Mouse (Mus musculus) brain, embryonic 14.5 days (tissue): ENCODE results near the gene Capn1.

Experiments
- CTCF ChIP-seq: fragments of 200-500 bp; IDR thresholded peaks from 2 replicates; pipeline ENCODE4 v1.5.1; 2012; ENCODE audit warnings: inconsistent platforms, mild to moderate bottlenecking, moderate library complexity, borderline replicate concordance; ENCODE audit not compliant: insufficient read depth, insufficient read length; ENCODE audit errors: extremely low read depth
- POLR2A ChIP-seq: fragments of 200-500 bp; IDR thresholded peaks from 2 replicates; pipeline ENCODE4 v1.6.1; 2012; ENCODE audit warnings: mild to moderate bottlenecking, inconsistent platforms, borderline replicate concordance; ENCODE audit not compliant: poor library complexity, insufficient read depth, insufficient read length, severe bottlenecking; ENCODE audit errors: extremely low read depth

DNA sequence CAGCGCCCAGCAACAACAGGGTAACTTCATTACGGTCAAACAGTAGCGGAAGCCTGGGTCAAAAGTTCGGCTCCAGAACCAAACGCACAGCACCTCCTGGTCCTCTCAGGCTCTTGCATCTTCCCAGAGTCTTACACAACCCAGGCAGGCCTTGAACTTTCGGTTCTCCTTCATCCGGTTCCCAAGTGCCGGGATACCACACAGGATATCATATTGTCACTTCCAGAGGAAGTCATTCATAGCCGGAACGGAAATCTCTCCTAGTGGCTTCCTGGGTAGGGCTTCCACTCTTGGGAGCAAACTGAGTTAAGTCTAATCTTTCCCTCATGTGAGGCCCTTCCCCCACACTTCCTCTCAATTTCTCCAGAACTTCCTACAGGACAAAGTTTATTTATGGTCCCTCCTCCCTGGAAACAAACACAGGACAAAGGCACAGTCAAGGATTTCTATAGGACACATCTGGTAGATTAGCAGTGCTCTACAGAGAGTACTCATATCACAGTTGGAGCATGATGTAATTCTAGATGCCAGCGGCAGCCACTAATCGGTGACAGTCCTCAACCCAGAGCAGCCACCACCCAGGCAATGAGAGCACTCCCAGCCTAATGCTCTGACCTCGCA is 63.5 kb downstream of the Capn1 start:
- TF ChIP-seq CTCF (no peak), POLR2A (no peak)
